Mouse (Mus musculus) neutrophil, adult 5-6 weeks (primary cell): ENCODE data around the gene P2rx1. TPM values are rescaled to one million over a fixed set of nuclear protein-coding genes. Genes with fewer than 3 reads are reported as not detected.

ENCODE experiments used
- ATAC-seq: fragments of 151-379, 151-347 bp; 2 replicates; pipeline ENCODE4 v1.8.0; 2017; ENCODE audit warnings: mild to moderate bottlenecking, moderate TSS enrichment; ENCODE audit not compliant: insufficient number of reproducible peaks, poor library complexity, low FRiP score, severe bottlenecking; ENCODE audit errors: extremely low read depth
- total RNA-seq: library from RNA; stranded (forward); fragments of 200-1000 nt; gene quantifications from 2 replicates; pipeline ENCODE4 v1.2.3, GENCODE M21; 2017

P2rx1 gene
- total RNA-seq, 1 experiment from 2014 or later, result 2.4 TPM

GRCm38 (mm10) chr11:72983283-72983682 is 15.6 kb upstream of the P2rx1 start:
- ATAC-seq, result no peak

DNA sequence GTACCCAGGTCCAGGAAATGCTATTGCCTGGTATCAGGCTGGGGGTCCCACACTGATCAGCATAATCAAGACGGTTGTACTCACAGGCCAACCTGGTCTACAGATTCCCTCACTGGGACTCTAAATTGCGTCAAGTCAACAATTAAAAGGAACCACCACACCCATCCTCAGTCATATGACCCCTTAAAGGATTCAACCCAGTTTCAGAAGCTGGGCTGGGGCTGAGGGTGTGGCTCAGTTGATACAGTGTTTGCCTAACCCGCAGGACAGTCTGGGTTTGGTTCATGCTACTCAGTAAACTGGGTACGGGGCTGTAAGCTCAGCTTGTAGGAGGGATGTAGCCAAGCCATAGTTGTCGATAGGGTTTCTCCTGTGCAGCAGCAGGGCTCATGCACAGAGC is 12.2 kb upstream of the P2rx1 start:
- ATAC-seq, result 0 out of 2 replicates have a peak, but pooled peaks have one; percentile 13

GRCm38 (mm10) chr11:72987234-72987633 is 11.7 kb upstream of the P2rx1 start:
- ATAC-seq, result 0 out of 2 replicates have a peak, but pooled peaks have one; percentile 24

GRCm38 (mm10) chr11:72987807-72988206 is 11.1 kb upstream of the P2rx1 start:
- ATAC-seq, result no peak

DNA sequence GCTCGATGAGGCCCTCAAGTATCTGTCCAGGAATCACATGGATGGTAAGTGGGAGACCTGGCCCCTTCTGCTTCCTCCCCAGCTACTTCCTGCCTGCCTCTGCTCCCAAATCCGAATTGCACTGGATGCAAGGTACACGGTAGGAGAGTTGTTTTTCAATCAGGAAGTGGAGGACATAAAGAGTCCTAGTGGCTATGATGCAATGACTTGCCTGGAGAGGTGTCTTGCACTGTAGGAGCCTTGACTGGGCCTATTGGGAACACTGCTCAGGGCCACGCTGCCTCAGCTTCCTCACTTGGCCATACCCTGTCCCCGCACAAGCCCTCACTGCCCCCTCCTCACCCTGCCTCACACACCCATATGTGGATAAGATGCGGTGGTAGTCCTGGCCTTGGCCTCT is 9.9 kb upstream of the P2rx1 start:
- ATAC-seq, result no peak

DNA sequence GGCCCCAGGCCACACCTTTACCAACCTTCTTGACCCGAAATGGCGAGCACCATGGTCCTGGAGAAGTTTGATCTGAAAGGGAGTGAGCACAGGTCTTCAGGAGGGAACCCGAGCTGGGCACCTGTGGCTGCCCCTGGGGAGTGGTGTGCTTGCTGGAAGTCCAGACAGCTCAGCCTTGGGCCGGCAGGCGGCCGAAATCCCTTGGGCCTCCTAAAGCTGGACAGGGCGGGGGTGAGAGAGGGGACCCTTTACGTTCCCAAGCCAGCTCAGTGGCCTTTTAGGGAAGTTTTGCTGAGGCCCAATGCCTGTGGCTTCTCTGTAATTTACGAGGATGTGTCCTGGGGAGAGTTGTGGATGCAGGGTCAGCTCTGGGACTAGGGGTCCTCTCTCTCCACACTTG is 8.2 kb upstream of the P2rx1 start:
- no peak for ATAC-seq

GRCm38 (mm10) chr11:72991961-72992360 is 6.9 kb upstream of the P2rx1 start:
- no peak for ATAC-seq

- ATAC-seq, result no peak
Observed at GRCm38 (mm10) chr11:72996346-72996745, 2.6 kb upstream of the P2rx1 start.

- ATAC-seq, result no peak
Observed at GRCm38 (mm10) chr11:72996781-72997180, 2.1 kb upstream of the P2rx1 start.

GRCm38 (mm10) chr11:72997529-72998326 is 1.2 kb upstream of the P2rx1 start:
- ATAC-seq, result no peak

DNA sequence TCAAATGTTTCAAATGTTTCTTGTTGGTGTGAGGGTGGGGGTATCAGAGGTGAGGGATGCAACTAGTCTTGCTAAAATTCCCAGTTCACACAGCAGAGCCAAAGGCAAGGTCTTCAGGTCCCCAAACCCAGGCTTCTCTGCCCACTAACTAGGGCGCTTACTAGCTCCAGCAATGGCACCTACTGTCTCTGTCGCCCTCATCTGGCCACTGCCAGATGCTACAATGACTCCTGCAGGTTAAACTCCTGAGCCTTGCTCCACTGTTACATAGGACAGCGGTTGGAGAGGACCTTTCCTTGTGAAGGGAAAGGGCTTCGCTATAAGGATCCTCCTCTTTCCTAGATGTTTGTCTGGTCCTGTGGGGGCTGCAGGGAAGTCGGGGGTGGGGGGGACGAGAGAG is 2.1 kb downstream of the P2rx1 start:
- ATAC-seq, result peak; percentile 77

DNA sequence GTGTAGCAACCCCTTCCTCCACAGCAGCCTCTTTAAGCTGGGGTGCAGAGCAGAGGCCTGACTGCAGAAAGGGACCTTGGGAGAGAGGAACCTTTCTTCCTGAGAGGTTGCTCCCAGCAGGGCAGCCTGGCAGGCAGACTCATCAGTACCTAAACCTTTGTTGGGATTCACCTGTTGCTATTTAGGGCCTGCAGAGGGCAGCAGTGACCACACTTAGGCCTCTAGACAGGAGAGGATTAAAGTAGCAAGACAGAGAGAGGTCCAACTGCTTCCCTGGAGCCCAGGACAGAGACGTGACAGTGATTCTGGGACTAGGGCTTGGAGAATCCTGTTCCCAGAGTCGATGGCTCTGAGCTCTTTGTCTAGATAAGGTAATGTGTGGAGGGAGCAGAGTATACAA is 7.5 kb downstream of the P2rx1 start:
- peak; percentile 78 for ATAC-seq

DNA sequence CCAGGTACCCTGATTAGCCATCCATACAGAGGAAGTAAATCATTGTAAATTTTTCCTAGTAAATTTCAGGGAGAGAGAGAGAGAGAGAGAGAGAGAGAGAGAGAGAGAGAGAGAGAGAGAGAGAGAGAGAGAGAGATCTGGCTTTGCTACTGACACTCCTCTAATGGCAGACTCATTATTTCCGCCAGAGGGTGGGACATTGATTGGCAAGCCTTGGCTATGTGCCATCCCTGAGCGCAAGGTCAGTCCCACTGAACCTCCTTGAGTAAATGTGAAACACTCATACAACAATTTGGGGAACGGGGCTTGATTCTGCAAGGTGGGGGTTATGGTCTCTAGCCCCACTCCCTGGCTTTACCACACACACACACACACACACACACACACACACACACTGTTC is 8.2 kb downstream of the P2rx1 start:
- no peak for ATAC-seq

DNA sequence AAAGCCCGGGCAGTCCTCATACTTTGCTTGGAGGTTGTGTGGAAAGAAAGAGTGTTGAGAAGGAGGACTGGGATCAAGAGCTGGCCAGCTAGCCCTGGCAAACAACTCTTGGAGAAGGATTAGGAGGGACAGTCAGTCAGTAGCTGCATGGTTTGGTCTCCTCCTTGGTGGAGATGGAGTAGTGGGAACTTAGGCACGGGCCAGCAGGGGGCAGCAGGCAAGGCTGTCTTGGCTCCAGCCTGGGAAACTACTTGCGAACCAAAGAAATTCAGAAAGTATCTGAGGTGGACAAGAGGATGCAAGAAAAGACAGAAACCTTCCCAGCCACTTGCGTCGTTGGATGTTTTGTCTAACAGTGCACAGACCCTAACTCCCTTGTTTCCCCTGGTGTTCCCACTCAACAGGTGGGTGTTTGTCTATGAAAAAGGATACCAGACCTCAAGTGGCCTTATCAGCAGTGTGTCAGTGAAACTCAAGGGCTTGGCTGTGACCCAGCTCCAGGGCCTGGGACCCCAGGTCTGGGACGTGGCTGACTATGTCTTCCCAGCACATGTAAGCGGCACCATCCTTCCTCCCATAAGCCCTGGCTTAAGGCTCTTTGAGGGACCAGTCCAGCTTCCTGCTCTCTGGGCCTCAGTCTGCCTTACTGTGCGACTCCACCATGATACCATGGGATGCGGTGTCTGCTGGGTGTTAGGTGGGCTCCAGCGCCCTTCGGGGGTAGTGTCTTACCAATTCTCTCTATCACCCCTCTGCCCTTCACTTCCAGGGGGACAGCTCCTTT is 9.0 kb downstream of the P2rx1 start:
- ATAC-seq, result peak; percentile 57

- ATAC-seq, result no peak
Observed at GRCm38 (mm10) chr11:73008826-73009225, 9.9 kb downstream of the P2rx1 start.

GRCm38 (mm10) chr11:73009531-73010274 is 10.8 kb downstream of the P2rx1 start:
- ATAC-seq, result no peak

- ATAC-seq, result no peak
Observed at GRCm38 (mm10) chr11:73013981-73014380, 15.1 kb downstream of the P2rx1 start.

GRCm38 (mm10) chr11:73014831-73015344 is 16.0 kb downstream of the P2rx1 start:
- no peak for ATAC-seq

GRCm38 (mm10) chr11:73015391-73016102 is 16.6 kb downstream of the P2rx1 start:
- no peak for ATAC-seq
